Mouse (Mus musculus): ENCODE results near the gene Pcgf3.

Pcgf3 gene

DNA sequence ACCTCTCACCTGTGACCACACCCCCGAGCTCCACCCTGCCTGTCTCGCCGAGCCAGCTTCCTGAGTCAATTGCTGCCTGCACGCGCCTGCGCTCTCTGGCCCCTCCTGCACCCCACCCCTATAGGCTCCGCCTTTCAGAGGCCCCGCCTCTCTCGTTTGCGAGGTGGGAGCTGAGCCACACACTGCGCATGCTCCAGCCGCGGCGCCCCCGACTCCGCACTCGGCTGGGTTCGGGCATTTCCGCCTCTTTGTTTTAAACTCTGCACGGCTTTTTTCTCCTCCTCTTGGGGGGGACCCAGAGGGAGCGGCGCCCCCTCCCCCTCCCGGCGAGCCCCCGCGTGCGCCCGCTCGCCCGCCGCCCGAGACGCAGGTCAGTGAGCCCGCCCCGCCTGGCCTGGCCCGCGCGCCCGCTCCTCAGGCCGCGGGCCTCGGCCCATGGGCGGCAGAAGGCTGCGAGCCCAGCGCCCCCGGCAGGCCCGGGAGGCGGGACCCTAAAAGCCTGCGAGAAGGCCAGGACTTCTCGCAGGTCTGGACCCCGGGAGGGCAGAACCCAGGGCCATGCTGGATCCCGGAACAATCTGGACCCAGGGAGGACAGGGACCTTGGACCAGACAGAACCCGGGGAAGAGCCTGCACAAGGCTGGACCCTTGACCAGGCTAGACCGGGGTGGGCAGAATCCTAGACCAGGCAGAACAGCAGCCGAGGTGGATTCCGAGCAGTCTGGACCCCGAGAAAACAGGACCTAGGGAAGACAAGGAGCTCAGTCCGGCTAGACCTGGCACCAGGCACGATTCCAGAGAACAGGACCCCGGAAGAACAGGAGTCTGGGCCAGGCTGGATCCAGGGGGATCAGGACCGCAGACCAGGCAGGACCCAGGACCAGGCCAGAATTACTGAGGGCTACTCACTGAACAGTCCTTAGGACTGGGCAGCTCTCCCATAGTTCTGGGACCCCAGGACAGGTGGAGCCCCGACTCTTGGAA is at the start of gene Pcgf3:
TSS of gene Pcgf3 (plus strand) at position 151 of the 984 bp plus-strand sequence.
- DNase-seq (ENCODE audit: low spot score), result peak; percentile 99

DNA sequence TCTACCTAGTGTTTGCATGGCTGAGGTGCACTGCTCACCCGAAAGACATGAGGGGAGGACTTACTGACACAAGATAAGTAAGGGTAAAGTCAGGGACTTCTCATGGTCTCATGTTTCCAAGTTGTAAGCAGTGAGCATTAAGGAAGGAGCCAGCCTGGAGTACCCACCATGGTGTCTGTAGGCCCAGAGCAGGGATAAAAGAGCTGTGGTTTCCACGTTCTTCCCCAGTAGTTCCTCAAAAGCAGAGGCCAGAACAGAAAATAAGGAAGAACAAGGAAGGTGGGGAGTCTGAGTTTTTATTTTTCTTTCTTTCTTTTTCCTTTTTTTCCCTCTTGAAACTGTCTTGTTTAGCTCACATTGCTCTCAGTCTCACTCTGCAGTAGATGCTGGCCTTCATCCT is 46.3 kb upstream of the Pcgf3 start:
- DNase-seq (ENCODE audit: low spot score), result no peak

DNA sequence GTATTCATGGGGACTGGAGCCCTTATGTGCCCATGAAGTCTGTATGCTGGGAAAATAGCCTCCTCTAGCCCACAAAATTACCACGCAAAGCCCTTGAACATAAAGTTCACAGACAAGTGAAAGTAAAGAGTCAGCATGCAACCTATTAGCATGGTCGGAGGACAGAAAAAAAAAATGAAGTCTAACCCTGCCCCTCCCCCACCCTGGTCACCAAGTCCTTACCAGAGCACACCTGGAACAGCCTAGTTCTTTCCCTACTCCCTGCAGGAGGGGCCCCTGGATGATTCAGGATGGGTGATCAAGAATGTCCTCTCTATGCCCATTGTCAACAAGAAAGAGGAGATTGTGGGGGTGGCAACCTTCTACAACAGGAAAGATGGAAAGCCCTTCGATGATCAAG is 38.3 kb upstream of the Pcgf3 start:
- DNase-seq (ENCODE audit: low spot score), result no peak

DNA sequence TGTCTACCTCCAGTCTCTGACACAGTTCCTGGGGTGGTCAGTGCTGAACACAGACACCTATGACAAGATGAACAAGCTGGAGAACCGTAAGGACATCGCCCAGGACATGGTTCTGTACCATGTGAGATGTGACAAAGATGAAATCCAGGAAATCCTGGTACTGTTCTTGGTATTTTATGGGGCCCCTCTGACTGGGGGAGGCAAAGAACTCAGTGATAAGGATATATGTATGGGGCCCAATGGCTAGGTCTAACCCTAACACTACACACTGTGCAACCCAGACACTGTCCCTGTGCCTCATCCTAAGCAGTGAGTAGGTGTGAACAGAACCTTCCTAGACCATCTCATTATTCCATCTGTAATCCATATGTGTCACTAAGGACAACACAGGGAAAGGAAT is 37.6 kb upstream of the Pcgf3 start:
- DNase-seq (ENCODE audit: low spot score), result no peak

DNA sequence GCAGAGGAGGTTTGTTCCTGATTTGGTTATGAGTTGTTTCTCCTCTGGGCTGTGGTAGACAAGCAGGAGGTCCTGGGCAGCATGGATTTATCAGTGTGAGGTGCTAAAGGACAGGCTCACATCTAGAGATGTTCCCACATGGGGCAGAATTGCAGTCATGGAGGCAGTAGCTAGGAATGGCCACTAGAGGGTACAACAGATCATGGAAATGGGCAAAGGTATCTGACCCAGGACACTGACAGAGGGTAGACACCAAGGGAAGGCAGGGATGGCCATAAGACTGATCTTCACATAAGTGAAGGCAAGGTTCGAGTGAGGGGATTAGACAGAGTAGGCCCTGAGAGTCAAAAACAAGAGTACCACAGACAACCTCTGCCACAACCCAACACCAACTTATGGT is 33.8 kb upstream of the Pcgf3 start:
- peak; percentile 18 for DNase-seq (ENCODE audit: low spot score)

DNA sequence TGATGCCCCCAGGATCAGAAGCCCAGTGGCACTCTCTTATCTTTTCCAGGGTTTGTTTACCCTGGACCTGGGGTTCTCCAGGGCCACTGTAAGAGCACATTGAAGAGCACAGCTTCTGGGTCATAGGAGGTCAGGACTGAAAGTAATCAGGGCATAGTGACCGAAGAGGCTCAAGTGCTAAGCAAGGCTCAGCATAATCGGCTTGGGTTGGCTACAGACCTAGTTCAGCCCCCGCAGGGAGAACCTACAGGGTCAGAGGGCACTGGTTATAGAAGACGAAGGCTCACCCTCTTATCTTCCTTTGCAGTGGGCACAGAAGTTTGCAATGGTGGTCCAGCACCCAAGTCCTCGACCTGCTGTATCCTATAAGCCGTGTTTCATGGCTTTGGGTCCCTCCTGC is 29.8 kb upstream of the Pcgf3 start:
- no peak for DNase-seq (ENCODE audit: low spot score)

DNA sequence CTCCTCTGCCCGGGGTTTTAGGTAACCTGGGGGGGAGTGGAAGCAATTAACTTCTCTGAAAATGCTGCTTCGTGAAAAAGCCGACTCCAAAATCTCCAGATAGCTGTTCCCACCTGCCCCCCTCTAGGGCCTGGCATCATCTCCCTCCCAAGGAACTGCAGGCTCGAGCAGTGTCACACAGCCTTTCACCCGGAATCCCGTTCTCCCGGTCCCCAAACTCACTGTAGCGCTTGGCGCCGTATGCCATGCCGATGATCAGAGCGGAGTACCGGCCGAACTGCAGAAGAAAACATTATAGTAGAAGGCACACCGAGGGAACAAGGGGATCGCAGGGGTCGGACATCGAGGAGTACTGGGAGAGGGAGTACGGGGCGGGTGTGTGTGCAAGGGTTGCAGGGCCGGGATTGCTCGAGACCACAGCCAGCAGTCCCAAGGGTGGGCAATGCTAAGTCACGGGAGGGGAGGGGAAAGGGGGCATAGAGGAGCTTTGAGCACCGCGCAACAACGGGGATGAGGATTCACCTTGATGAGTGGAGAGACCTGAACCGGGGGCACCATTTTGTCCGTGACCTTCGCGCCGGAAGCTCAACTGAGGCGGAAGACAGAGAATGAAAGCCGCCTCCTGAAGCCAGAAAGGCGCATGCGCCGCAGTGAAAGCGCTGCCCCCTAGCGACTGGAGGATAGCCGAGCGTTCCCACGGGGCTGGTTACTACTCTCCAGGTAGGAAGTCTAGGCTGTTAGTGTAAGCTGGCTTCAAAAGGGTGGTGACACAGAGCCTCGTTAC is 27.0 kb upstream of the Pcgf3 start, which contains the start of gene Atp5k:
TSS of gene Atp5k (minus strand) at position 645 of the 784 bp plus-strand sequence.
- DNase-seq (ENCODE audit: low spot score), result peak; percentile 92

DNA sequence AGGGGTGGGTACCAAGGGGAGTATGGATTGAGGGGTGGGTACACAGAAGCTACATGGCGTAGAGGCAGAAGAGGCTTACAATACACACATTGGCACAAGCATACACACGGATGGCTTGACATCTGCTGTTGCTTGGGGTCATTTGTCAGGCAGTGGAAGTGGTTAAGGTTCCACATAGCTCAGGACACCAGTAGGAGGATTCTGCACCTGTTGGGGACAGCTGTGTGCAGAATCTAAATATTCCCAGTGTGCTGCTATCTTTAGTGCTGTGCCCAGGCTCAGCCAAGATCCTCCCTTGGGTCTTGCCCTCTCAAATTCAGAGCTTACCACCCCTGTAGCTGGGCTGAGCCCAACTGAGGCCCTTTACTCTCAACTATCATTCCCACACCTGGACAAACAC is 24.9 kb upstream of the Pcgf3 start:
- no peak for DNase-seq (ENCODE audit: low spot score)

DNA sequence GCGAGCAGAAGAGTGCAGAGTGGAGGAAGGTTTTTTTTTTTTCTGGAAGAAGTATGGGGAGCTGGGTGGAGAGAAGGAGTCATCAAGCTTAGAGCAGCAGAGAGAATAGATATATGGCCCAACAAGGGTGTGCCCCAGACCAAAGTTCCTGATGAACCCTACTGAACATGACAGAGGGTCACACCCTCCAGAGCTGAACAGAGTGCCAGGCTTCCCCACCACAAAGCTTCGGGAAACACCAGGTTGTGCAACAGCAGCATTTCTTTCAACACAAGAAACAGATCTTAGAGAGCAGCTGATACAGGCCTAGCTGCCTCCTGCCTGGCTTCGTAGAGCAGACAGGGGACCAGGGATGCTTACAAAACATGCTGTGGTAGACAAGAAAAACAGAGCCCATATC is 14.1 kb upstream of the Pcgf3 start:
- DNase-seq (ENCODE audit: low spot score), result no peak

DNA sequence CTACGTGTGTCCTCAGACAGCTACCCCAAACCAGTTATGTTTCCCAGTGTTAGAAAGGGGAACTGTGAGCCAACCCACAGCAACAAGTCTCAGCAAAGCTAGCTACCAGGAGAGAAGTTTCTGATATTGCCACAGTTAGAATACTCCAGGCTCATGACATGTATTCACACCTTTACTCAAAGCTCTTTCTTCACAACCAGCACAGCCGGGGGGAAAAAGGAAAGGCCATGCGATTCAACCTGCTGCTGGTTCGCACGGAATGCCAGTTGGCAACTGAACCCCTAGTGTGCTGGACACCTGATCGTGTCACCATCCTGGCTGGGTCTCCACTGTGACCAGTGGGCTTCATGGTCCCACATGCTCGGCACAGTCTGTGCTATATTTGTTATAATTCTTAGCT is 13.2 kb upstream of the Pcgf3 start:
- no peak for DNase-seq (ENCODE audit: low spot score)

DNA sequence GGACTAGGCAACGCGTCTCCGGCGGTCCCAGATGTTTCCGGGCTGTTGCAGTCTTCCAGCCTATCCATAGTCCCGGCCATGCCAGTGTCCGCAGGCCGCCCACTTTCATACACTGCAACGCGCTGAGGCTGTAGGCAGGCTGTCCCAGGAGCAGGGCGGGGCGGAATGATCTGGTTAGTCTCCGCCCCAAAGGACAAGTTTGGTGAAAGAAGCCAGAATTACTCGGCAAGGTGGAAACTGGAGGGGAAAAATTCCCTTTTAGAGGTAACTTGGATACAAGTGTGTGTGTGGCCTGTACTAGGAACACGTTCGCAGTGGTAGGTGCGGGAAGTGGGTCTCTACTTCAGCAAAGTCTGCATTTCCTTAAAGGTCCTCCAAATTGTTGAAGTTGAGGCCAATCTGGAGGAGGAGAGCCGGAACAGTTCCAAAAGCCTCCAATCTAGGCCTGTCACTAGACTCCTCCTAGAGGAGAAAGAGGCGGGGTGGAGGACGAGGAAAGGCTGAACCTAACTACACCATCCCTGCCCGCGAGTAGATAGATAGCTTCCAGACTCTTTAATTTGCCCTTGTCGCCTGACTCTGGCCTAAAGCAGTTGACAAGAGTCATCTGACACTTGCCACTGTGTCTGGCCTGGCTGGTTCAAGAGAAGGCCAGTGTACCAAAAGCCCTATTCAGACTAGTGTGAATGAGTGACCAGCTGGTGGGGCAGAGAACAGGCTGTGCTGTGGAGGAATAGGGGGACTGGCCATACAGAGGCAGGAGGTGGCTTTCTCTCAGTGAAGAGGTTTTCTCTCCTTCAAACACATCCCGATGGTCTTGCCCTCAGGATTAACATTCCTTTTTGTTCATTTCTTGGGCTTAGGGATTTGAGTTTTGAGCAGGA is 12.0 kb upstream of the Pcgf3 start, which contains the start of gene Mfsd7a:
TSS of gene Mfsd7a (minus strand) at position 107 of the 884 bp plus-strand sequence.
- DNase-seq (ENCODE audit: low spot score), result peak; percentile 70

DNA sequence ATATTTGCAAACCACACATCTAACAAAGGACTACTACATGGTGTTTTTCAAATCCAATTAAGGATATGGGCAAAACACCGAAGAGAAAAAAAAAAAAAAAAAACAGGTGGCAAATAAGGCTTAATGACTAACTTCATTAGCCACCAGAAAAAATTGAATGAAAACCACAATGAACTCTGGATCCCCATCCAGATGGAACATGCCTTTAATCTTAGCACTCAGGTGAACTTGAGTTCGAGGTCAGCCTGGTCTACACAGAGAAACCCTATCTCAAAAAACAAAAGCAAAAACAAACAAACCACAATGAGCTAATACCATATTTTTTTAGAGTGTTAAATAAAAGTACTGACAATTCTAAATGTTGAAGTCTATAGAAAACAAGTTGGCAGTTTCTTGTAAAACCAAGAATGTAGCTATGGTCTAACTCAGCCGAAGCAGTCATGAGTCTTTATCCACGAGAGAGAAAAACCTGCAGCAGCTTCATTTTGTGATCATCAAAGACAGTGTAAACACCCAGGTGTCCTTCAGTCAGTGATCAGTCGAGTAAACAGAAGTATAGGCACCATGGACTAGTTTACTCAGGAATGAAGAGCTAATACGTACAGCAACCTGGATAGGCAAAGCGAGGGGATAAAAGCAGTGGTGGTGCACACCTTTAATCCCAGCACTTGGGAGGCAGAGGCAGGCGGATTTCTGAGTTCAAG is 10.0 kb upstream of the Pcgf3 start:
- DNase-seq (ENCODE audit: low spot score), result no peak

DNA sequence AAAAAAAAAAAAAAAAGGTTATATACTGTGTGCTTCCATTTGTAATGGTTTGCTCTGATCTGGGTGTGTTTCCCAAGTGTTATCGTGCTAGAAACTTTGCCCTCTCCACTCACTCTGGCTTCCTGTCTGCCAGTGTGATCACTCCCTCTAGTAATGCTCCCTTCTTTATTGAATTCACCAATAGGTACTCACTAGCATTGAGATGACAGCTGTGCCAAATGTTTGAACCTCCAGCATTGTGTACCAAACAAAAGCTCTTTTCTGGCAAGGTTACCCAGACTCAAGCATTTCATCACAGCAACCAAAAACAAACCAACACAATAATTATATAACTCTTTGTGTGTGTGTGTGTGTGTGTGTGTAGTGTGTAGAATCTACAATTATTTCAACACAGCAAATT is 9.4 kb upstream of the Pcgf3 start:
- no peak for DNase-seq (ENCODE audit: low spot score)

DNA sequence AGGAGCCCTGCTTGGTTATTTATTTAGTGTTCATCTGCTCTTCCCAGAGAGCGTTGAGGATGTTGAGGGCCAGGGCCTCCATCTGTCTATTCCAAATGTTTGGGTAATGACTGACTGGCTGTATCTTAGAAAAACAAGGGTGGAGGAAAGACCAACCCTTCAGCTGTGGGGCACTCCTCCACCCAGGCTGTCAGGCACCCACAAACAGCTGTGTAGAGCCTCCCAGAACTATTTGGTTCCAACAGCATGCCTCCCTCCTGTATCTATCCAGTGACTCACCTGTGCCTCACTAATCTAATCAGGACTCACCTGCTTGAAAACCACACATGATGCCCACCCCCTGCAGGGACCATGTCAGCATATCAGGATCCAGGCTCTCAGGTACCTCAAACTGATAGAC is 8.6 kb upstream of the Pcgf3 start:
- no peak for DNase-seq (ENCODE audit: low spot score)

DNA sequence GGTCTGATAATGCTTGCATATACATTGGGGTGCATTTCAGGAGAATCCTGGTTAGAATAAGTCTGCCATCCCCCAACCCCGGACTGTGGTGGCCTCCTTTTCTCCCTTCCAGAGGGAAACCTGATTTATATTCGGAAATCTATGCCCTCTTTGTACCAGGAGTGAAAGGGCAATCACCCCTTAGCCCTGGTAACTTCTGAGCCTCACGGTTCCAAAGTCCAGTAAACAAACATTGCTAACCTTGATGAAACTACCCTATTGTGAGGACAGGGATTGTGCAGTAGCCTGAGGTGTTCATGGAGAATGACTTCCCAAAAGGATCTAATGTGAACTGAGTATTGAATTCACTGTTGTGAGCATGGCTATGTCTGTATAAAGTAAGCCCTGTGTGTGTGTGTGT is 6.9 kb upstream of the Pcgf3 start:
- DNase-seq (ENCODE audit: low spot score), result no peak

DNA sequence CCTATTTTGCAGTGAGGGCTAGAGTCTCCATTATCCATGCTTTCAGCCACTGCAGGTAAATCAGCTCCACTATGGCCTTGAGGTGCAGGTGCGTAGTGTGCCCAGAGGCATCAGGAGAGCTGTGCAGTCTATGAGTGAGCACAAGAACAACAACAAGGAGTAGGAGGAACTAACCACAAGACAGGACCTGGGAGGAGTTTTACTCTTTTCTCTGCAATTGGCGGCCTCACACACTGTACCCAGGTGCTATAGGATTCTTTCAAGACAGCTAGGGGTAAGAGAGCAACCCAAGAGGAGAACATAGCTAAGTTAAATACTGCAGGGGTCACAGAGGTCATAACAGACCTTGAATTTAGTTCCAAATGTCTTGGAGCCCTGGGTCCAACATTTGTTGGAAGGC is 2.3 kb upstream of the Pcgf3 start:
- no peak for DNase-seq (ENCODE audit: low spot score)

DNA sequence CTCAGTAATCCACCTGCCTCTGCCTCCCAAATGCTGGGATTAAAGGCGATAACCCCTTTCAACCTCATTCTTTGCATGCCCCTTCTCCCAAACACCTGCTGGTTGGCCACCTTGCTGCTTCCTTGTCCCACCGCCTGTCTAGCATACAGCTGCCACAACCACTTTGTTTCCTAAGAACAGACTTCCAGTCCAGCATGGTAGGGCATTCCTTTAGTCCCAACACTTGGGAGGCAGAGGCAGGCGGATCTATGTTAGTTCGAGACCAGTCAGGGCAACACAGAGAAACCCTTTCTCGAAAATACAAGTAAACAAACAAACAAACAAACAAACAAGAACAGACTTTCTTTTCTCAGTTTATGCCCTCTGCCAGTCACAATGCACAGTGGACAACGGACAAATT is 571 bp upstream of the Pcgf3 start:
- DNase-seq (ENCODE audit: low spot score), result no peak

DNA sequence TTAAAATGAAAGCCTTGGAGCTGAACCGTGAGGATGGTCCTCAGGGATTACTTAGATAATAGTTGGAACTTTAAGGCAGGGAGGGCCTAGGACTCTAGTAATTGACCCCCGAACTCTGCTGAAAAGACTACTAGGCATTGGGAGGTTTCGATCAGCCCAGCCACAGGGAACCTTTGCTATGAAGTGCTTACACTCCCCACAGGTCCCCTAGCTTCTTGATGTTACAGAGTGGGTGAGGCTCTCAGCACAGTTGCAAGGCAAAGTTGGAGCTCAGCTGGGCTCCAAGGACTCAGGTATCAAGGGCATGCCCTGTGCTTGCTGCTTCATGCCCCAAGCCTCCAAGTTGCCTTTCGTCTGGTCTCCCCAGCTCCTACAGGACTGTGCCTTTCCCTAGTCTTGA is 1.4 kb downstream of the Pcgf3 start:
- no peak for DNase-seq (ENCODE audit: low spot score)

DNA sequence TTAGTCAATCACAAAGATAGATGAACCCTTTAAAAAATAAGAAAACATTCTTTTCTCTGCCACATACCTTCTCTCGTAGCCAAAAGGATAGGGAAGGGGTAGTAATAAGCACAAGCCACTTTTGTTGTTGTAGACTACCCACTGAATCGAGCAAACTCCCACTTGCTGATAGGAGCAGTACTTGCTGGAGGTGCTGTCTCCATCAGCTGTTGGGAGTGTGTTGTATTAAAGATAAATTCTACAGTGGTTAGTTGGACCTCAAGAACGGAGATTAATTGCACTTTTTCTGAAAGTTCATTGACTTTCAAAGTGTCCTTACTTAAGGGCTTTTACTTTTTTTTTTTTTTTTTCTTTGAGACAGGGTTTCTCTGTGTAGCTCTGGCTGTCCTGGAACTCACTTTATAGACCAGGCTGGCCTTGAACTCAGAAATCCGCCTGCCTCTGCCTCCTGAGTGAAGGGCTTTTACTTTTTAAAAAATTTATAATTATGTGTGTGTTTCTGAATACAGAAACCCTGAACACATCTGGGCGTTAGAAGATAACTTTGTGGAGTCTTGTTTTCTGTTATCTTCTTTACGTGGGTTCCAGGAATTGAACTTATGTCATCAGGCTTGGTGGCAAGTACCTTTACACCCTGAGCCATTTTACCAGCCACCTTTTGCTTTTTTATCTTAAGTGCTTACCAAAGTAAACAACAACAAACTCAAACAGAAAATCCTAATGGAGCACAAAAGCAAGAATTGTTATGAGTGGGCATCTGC is 4.3 kb downstream of the Pcgf3 start:
- DNase-seq (ENCODE audit: low spot score), result no peak

DNA sequence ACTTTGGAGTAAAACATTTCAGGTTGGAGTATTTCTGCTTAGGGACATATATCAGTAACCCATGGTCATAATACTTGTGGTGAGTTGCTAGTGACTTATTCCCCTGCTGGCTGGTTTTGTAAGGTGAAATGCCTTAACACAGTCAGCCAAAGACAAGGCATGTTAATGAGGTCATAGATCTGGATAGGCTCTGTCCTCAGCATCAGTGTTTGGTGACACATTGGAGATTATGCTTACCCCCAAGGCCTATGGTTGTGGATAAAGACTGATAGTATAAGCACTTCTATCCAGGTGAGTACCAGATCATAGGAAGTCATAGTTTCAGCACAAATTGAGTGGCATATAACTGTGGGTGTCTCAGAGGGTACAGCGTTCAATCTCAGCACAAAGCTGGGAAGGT is 5.6 kb downstream of the Pcgf3 start:
- DNase-seq (ENCODE audit: low spot score), result no peak

DNA sequence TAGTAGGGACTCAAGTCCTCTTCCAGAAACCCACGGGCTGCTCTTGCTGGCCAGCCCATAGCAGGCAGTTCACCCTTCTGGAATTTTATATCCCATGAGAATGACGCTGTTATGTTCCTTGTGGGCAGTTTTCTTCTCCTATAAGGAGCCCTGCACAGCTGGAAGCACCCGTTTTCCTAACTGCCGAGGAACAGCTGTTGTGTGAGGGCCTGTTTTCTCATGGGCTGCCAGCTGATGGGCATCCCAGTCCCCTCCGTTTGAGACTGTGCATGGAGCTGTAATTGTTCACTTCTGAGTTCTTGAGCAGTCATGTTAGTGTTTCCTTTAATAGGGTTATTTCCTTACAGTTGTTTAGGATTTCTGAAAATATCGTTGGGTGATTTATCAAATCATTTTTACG is 8.6 kb downstream of the Pcgf3 start:
- no peak for DNase-seq (ENCODE audit: low spot score)
